Mouse (Mus musculus) embryo, embryonic 10 days (tissue): Measurements from ENCODE around the gene Hoxd11.
A peak's percentile ranks its signal among the peaks of the same experiment; 100 is the strongest.

ENCODE experiments used
- DNase-seq: peaks from one replicate; pipeline ENCODE4 v3.0.0-alpha.2; 2015; ENCODE audit warnings: low spot score

Gene Hoxd11

GRCm38 (mm10) chr2:74695813-74696430, 16.6 kb downstream of the Hoxd11 start:
- DNase-seq = no peak

DNA sequence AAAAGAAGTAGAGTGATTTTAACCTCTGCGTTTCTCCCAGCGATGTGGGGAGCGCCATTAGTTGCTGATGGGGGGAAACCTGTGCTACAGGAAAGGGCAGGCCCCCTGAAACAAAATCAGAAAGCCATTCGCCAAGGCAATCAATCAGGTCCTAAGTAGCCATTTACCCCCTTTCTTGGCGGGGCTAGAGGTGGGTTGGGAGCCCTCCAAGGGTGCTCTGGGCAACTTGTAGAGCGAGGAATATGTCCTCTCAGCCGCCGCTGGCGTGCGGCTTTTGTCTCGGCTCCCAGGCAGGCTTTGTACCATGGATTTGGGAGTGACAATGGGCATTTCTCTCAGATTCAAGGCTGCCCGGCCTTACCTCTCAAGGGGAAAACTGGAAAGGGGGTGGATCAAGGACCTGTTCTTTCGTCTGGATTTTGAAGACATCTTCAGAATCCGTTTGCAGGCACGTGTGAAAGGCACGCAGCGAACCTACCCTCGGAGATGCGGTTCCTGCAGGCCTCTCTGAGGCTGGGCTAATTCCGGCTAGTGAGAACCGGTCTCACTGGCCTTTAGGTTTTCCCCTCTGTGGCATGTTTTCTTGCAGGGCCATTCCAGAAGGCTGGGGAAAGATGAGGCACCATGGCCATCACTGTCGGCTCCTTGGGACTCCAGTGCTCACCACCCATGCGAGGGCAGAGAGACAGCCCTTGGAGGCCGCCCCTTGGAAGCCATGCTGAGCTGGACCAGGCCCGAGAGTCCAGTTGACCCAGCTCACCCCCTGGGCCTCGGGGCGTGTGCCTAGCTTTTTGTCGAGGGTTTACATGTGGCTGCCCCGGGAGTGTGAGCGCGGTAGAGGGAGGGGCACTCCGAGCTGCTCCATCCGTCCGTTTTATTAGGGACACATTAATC, 17.3 kb downstream of the Hoxd11 start:
- DNase-seq = peak; percentile 20

- DNase-seq = peak; percentile 71
Measured at GRCm38 (mm10) chr2:74697567-74698121, 18.3 kb downstream of the Hoxd11 start, which contains the start of gene Hoxd9. Gene Hoxd9 (plus strand): TSS chr2:74697727.

- peak; percentile 52 for DNase-seq
Measured at GRCm38 (mm10) chr2:74698201-74699052, 19.1 kb downstream of the Hoxd11 start.

- DNase-seq = peak; percentile 35
Measured at GRCm38 (mm10) chr2:74699053-74699430, 19.7 kb downstream of the Hoxd11 start.

DNA sequence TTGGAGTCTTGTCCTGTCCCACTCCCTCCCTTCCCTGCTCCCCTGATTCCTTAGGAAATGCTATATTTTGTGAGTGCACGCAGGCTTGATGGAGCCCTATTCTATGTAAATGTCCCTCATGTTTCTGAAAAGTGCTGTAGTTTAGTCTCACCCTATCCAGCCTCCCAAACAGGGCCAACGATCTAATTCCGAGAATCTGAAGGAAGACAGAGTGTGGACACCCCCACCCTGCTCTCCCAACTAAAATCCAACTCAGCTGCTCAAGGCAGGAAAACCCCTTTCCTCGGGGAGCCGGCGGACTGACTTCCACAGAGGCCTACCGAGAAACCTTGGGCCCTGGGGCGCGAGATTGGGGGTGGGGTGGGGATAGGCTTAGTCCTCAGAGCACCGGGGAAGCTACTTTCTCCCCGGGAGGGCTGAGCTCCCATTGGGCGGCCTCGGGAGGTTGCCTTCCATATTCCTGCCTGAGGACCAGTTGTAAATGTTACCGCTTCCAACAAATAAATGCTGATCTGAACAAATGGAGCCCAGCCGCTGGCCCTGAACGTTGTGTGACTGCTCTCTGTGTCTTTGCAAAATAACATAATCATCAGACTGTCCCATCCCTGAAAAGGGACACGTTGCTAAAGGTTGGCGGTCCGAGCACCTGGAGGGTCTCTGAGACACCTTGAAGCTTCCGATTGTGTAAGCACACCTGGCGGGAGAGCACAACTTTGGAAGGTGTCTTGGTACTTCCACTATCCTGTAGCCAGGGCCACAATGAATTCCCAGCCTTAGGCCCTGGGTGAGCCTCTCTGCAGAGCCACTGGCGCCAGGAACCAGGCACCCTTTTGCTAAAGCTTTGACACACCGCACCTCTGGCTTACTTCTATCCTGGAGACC, 20.5 kb downstream of the Hoxd11 start:
- peak; percentile 33 for DNase-seq

GRCm38 (mm10) chr2:74700546-74701112, 21.3 kb downstream of the Hoxd11 start:
- DNase-seq = peak; percentile 65

DNA sequence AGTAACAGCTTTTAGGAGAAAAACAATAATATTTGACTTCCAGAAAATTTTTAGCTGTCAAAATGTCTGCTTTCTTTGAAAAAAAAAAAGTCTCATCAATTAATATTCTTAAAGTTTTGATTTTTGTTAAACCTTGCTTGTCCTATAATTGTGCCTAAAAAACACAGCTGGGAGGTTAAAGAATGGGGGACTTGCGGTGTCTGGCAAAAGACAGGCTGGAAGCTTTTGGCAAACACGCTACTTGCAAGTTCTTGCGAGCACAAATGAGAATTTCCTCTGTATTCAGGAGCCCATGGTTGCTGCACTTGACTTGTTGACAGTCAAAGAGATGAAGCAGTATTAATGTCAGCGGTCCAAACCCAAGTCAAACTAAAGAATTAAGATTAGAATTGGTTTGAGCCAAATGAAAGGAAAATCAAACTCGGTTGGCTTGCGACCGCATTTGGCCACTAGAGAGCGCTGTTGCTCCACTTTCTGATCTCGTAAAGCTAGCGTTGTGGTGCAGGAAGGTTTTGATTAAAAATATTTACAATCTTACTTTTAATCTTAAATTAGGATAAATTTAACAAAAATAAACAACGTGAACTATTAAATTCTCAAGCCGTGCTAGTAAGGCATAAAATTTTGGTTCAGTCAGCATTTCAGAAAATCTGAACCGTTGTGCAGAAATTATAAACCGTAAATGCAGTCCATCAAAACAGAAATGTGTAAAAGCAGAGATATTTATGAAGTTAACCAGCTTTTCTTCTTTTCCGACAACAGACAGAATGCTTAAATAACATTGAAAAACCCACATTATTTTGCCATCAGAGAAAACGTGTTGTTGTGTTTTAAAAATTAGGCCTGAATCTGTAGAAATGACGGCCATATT, 22.8 kb downstream of the Hoxd11 start:
- DNase-seq = peak; percentile 90

DNA sequence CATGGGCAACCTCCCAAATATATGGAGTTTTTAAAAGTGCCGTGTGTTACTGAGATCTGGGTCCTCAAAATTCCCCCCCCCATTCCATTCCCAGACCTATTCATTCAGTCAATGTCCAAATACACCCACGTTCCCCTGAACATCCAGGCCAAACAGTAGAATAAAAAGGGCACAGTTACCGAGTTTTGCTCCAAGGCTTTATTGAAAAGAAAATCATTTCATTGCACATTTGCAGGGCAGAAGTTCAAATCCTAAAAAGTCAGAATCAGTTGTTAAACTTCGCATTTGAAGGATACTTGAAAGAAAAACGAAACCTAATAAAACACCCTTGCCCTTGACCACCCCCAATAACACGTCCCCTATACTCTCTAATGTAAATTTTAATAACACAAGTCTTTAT, 23.5 kb downstream of the Hoxd11 start:
- no peak for DNase-seq

DNA sequence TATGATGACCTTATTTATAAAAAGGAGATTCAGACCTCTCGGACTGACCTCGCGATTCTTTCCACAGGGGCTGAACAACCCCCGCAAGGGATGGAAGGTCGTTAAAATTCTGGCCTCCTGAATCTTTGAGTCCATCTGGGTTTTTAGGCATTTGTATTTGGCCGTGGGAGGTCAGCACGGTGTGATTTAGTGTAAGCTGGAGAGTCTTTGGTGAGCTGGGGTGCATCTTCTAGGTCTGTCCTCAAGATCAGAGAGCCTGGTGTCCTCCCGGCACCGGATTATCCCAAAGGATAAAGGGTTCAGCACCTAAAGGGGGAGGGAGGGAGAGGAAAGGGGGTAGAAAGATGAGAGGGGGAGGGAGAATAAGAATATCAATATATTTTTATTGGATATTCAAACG, 24.0 kb downstream of the Hoxd11 start:
- DNase-seq = no peak

DNA sequence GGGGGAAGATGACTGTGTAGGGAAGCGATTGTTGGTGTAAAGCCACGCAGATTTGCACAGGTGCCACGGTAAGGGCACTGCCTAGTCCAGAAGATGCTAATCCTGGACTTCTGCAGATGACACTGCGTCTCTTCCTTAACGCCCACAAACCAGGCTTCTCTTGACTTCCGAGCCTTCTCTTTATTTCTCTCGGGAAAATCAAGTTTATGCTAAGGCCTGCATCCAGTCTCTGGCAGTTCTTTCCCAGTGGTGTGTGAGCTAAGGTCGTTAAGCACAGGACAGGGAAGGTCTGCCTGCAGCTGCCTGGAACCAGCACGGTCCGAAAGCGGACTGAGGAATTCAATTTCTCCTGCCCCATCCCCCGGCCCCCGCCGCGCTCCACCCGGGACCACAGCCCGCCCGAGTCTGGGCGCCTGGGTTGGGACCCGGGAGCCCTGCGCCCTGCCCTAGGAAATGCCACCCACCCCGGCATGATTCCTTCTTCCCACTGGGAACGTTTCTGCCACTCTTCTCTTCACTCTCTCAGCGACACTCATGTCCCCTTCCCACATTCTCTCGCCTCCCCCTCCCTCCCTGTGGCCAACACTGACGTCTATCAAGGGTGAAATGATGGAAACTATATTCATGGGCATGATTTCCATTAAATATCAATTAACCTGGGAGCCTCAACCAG, 24.5 kb downstream of the Hoxd11 start:
- peak; percentile 49 for DNase-seq

DNA sequence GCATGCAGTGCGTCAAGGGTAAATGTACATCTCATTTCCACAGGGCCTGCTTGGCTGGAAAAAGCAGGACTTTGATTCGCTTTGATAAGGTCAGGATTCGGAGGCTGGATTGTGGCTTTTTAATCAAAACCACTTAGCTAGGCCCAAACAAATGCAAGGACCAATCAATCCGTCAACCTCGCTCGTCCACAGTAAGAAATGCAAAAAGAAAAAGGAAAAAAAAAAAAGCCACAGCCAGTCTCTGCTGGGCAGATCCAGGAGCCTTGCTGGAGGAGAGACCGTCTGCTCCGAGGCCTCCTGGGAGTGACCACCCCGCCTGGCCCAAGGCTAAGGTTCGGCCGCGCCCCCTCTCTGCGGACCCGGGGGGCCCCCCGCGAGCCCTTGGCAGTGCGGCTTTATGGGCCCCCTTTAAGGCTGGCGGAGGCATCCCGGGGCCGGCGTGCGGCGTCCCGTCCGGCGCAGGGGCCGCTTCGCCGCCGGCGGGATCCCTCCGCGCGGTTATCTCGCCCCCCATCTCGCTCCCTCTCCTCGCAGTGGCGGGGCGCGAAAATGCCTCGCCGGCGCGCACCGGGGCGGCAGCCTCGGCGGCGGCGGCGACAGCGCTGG, 25.1 kb downstream of the Hoxd11 start, which contains the start of gene Hoxd8:
Gene Hoxd8 (plus strand): TSS at position 223 of the 606 bp plus-strand sequence.
- DNase-seq = peak; percentile 76

DNA sequence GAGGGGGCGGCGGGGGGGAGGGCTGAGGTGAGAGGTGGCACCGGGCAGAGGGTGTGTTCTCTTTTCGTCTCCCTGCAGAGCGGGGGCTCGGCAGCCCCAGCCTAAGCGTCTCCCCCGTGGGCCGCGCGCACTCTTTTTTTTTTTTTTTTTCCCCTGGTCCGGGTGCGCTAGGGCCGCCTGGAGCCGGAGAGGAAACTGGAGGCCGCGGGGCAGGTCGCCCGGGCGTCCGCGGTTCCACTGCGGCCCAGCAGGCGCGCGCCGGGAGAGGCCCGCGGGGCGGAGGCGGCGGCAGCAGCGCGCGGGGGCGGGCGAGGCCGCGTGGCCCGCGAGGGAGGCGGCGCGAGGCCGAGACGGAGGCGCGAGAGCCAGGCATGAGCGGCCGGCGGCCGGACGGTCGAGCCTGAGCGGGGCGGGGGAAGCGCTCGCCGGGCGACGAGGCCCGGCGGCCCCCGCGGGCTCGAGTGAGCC, 25.7 kb downstream of the Hoxd11 start:
- peak; percentile 27 for DNase-seq

DNA sequence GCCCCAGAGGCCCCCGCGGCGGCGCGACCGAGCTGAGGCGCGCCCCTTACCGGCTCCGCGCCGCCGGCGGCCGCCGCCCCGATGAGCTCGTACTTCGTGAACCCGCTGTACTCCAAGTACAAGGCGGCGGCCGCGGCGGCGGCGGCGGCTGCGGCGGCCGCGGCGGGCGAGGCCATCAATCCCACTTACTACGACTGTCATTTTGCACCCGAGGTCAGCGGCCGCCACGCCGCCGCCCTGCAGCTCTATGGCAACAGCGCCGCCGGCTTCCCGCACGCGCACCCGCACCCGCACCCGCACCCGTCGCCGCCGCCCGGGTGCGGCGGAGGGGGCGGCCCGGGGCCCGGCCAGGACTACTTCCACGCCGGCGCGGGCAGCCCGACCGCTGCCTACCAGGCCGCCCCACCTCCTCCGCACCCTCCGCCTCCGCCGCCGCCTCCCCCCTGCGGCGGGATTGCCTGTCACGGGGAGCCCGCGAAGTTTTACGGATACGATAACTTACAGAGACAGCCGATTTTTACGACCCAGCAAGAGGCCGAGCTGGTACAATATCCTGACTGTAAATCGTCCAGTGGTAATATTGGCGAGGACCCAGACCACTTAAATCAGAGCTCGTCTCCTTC, 26.2 kb downstream of the Hoxd11 start:
- peak; percentile 57 for DNase-seq

DNA sequence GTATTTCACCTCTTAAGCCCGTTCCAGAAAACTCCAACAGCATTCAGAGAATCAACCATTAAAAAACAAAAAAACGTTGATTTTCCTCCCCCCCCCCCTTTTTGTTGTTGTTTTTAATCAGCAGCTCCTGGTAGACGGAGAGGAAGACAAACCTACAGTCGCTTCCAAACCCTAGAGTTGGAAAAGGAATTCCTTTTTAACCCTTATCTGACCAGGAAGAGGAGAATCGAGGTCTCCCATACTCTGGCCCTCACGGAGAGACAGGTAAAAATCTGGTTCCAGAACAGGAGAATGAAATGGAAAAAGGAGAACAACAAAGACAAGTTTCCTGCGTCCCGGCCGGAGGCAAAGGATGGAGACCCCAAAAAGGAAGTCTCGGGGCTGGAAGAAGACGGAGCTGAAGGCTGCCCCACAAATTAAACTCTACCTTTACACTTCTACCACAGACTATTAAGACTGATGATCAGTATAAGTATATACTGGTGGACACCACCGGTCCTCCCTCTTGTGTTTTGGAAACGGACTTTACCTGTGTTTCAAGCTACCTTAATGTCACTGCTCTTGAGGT, 27.1 kb downstream of the Hoxd11 start:
- no peak for DNase-seq

DNA sequence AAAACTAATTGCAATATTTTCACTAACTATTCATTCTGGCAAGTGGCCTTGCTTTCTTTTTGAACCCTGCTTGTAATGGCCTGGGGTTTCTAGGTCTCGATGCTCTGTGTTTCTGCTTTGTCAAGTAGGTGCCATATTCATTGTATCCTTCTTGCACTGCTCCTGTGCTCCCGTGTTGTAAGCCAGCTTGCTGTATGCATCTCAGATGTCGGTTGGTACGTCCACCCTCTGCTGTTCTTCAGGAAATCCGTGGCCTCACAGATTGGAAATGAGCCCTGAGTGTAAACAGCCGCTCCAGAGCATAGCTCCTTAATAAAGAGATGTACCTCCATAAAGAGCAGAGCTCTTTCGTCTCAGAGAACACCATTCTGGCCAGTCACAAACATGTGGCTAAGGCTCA, 28.2 kb downstream of the Hoxd11 start:
- DNase-seq = no peak

DNA sequence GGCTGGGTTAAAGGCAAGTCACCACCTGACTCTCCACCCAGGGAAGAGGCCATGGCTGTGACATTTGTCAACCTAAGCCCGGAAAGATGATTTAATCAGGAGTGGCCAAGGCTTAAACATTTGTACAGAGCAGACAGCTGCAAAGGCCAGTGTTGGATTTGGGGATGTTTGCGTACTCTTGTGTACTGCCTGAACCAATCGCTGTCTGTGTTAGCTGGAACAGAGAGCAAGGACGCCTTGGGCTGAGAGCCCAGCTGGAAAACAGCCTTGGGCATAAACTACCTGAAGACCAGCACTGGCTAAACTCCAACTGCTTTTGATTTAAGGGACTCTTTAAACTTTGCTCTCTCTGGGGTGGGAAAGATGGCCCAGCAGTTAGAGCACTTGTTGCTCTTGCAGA, 29.3 kb downstream of the Hoxd11 start:
- peak; percentile 32 for DNase-seq
